Mouse (Mus musculus) G1E-ER4 (cell line): ENCODE data around the gene Pck1. TPM values are rescaled to one million over a fixed set of nuclear protein-coding genes. Genes with fewer than 3 reads are reported as not detected.

Experiments used
- GATA1 ChIP-seq: IDR thresholded peaks from one replicate; pipeline ENCODE4 v1.8.0; 2012; ENCODE audit warnings: low read length, inconsistent platforms
- polyA plus RNA-seq: library from polyadenylated mRNA; stranded (reverse); fragments of >175 nt; gene quantifications from 2 replicates; pipeline ENCODE4 v1.2.3, GENCODE M21; 2012

Pck1 gene
- polyA plus RNA-seq, result not detected in 2 replicates

- TF ChIP-seq GATA1, result no peak
Observed at GRCm38 (mm10) chr2:173152436-173153151, at the start of gene Pck1. TSS of gene Pck1 (plus strand) at chr2:173153048.

- TF ChIP-seq GATA1, result no peak
Observed at GRCm38 (mm10) chr2:173106409-173106808, 46.4 kb upstream of the Pck1 start.

GRCm38 (mm10) chr2:173106889-173107785 is 45.7 kb upstream of the Pck1 start:
- no peak for TF ChIP-seq GATA1

GRCm38 (mm10) chr2:173108509-173109190 is 44.2 kb upstream of the Pck1 start:
- TF ChIP-seq GATA1, result no peak

GRCm38 (mm10) chr2:173109510-173109909 is 43.3 kb upstream of the Pck1 start:
- no peak for TF ChIP-seq GATA1

- TF ChIP-seq GATA1, result no peak
Observed at GRCm38 (mm10) chr2:173110571-173110970, 42.3 kb upstream of the Pck1 start.

- TF ChIP-seq GATA1, result no peak
Observed at GRCm38 (mm10) chr2:173119023-173119944, 33.6 kb upstream of the Pck1 start, which contains the start of gene Ctcfl. TSS of gene Ctcfl (minus strand) at chr2:173119525.

GRCm38 (mm10) chr2:173124022-173124735 is 28.7 kb upstream of the Pck1 start:
- no peak for TF ChIP-seq GATA1

- TF ChIP-seq GATA1, result no peak
Observed at GRCm38 (mm10) chr2:173126386-173126785, 26.5 kb upstream of the Pck1 start.

GRCm38 (mm10) chr2:173129111-173129510 is 23.7 kb upstream of the Pck1 start:
- no peak for TF ChIP-seq GATA1

GRCm38 (mm10) chr2:173132262-173132661 is 20.6 kb upstream of the Pck1 start:
- TF ChIP-seq GATA1, result no peak

GRCm38 (mm10) chr2:173132794-173133300 is 20.0 kb upstream of the Pck1 start:
- no peak for TF ChIP-seq GATA1

GRCm38 (mm10) chr2:173134695-173135094 is 18.2 kb upstream of the Pck1 start:
- no peak for TF ChIP-seq GATA1
